Mouse (Mus musculus) E14TG2a.4 (cell line): Measurements from ENCODE around the gene Kndc1.

Experiments
- H3K27me3 ChIP-seq: 2 replicates; pipeline ENCODE4 v1.6.1; 2014; ENCODE audit warnings: low read length, control low read depth; ENCODE audit not compliant: insufficient read depth
- H3K36me3 ChIP-seq: 2 replicates; pipeline ENCODE4 v1.6.1; 2014; ENCODE audit warnings: low read length, control low read depth; ENCODE audit not compliant: insufficient read depth
- H3K4me1 ChIP-seq: replicated peaks from 2 replicates; pipeline ENCODE4 v1.6.1; 2014; ENCODE audit warnings: low read depth, low read length, control low read depth
- H3K4me3 ChIP-seq: replicated peaks from 2 replicates; pipeline ENCODE4 v1.5.1; 2014; ENCODE audit warnings: mild to moderate bottlenecking, low read length
- H3K9me3 ChIP-seq: 2 replicates; pipeline ENCODE4 v1.6.1; 2014; ENCODE audit warnings: low read length, control low read depth
- CTCF ChIP-seq: conservative IDR thresholded peaks from 2 replicates; pipeline ENCODE4 v1.5.1; 2014; ENCODE audit warnings: low read length
- NANOG ChIP-seq: IDR thresholded peaks from 2 replicates; pipeline ENCODE4 v1.6.1; 2014; ENCODE audit warnings: borderline replicate concordance, low read length, mixed read lengths
- POU5F1 ChIP-seq: IDR thresholded peaks from 2 replicates; pipeline ENCODE4 v1.6.1; 2014; ENCODE audit warnings: low read length, borderline replicate concordance

The Kndc1 gene

DNA sequence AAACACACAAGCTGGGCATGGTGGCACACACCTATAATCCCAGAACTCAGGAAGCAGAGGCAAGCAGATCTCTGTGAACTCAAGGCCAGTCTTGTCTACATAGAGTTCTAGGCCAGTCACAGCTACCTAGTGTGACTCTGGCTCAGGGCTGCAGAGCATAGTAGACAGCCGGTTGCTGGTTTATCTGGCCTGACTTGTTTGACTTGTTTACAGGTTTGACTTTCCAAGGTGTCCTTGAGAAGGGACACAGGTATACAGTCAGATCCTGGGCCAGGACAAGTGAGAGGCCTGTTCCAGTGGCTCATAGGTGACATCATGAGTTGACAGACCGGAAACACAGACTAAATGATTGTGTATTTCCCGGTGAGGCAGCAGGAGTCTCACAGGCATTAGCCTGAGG is 42.6 kb downstream of the Kndc1 start:
- H3K4me3 ChIP-seq = peak overlapping the region; percentile 49; the same call in 1 of the 2 replicates
- H3K36me3 ChIP-seq = peaks cover 15% of the 10 kb centered on the region
- H3K27me3 ChIP-seq = no peaks in the 10 kb centered on the region
- peaks cover 64% of the 10 kb centered on the region for H3K4me1 ChIP-seq
- TF ChIP-seq NANOG (no peak), CTCF (no peak), POU5F1 (no peak)
- H3K9me3 ChIP-seq = no peaks in the 10 kb centered on the region

- Histone ChIP-seq H3K4me3 (peak overlapping the region; percentile 49), H3K9me3 (no peaks in the 10 kb centered on the region), H3K4me1 (peaks cover 70% of the 10 kb centered on the region), H3K36me3 (peaks cover 8% of the 10 kb centered on the region), H3K27me3 (no peaks in the 10 kb centered on the region)
- TF ChIP-seq POU5F1 (no peak), CTCF (no peak), NANOG (no peak)
Measured at GRCm38 (mm10) chr7:139937810-139938209, 43.3 kb downstream of the Kndc1 start.

DNA sequence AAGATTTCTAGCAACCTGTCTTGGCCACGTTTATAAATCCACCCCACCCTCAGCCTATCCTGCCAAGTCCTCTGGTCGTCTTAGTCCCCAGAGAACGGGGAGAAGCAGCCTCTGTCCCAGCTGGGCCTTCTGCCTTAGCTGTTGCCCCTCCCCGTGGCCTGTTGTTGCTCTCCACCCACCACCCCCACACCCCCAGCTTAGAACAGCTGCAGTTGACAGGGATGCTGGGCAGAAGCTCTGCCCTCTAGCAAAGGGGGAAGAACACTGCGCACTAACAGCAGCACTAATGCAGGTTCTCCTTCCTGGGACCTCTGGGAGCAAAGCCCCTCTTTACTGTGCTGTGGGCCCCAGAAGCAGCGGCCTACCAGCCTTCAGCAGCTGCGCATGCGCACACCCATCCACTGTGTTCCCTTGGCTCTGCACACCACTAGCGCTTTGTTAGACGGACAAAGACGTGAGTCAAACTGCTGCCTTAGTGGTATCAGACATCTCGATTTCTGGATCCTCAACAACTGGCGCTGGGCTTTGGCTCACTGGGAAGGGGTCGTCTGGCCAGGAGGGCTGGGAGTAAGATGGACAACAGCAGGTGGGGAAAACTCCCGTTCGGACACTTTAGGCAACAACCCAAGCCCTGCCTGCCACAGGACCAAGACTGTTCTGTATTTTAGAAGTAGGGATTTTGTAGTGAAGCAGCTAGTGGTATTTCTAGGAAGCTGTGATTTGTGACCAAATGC is 46.1 kb downstream of the Kndc1 start:
- TF ChIP-seq CTCF (no peak), NANOG (no peak), POU5F1 (no peak)
- H3K27me3 ChIP-seq = no peaks in the 10 kb centered on the region
- peaks cover 75% of the 10 kb centered on the region for H3K4me1 ChIP-seq
- no peaks in the 10 kb centered on the region for H3K9me3 ChIP-seq
- peak overlapping the region; percentile 48 for H3K4me3 ChIP-seq
- H3K36me3 ChIP-seq = peaks cover 13% of the 10 kb centered on the region

DNA sequence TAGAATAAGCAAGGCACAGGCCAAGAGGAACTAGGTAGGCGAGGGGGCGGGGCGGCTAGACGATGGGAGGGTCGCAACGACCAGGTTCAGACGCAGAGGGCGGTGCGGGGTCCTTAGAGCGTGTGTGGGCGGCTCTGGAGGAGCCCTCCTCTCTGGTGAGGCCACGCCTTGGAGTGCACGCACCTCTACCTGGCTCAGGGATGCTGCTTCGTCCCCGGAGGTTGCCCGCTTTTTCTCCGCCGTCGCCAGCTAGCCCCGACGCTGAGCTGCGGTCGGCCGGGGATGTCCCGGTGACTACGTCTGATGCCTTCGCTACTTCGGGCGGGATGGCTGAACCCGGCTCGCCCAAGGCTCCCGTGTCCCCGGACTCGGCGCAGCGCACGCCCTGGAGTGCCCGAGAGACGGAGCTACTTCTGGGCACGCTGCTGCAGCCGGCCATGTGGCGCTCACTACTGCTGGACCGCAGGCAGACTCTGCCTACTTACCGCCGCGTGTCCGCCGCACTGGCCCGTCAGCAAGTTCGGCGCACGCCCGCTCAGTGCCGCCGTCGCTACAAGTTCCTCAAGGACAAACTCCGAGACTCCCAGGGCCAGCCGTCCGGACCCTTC is 49.3 kb downstream of the Kndc1 start, which contains the start of gene Utf1:
Utf1 (plus strand) TSS at position 116 of the 608 bp plus-strand sequence.
- Histone ChIP-seq H3K4me3 (peak within 1 kb of the TSS; percentile 97), H3K36me3 (peaks cover 42% of the 10 kb centered on the region), H3K27me3 (no peaks in the 10 kb centered on the region), H3K9me3 (no peaks in the 10 kb centered on the region), H3K4me1 (peaks cover 67% of the 10 kb centered on the region)
- TF ChIP-seq CTCF (no peak), NANOG (no peak), POU5F1 (no peak)

DNA sequence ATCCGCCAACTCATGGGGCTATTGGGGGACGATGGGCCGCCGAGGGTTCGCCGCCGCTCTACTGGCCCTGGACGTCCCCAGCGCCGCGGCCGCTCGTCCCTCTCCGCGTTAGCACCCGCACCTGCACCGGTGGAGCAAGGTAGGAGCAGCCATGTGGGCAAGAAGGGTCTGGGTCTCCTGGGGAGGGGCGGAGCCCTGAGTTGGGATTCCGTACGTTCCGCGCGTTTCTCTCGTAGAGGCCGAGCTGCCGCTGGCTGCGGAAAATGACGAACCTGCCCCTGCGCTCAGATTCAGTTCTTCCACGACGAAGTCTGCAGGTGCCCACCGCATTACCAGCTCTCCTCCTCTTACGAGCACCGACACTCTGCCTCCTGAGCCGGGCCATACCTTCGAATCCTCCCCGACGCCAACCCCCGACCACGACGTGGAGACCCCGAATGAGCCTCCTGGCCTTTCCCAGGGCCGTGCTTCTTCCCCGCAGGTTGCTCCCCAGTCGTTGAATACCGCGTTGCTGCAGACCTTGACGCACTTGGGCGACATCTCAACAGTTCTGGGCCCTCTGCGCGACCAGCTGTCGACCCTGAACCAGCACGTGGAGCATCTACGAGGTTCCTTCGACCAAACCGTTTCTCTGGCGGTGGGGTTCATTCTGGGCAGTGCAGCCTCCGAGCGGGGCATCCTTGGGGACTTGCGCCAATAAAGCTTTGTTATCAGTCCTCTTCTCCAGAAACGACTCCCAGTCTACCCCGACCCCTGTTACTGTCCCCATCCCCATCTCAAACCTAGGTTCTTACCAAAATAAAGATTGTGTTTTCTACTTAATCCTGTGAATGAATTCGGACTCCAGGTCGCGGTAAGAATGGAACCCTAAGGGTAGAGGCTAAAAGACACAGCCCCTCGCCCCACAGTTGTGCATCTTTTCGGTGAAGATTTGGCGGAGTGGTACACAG is 50.1 kb downstream of the Kndc1 start:
- Histone ChIP-seq H3K4me1 (peaks cover 67% of the 10 kb centered on the region), H3K27me3 (no peaks in the 10 kb centered on the region), H3K36me3 (peaks cover 48% of the 10 kb centered on the region), H3K9me3 (no peaks in the 10 kb centered on the region), H3K4me3 (peak overlapping the region; percentile 97)
- no peak for TF ChIP-seq POU5F1
- TF ChIP-seq NANOG = no peak
- no peak for TF ChIP-seq CTCF

- peak overlapping the region; percentile 97 for H3K4me3 ChIP-seq
- peaks cover 48% of the 10 kb centered on the region for H3K36me3 ChIP-seq
- TF ChIP-seq CTCF (no peak), POU5F1 (peak; percentile 95), NANOG (peak; percentile 68)
- H3K4me1 ChIP-seq = peaks cover 66% of the 10 kb centered on the region
- H3K27me3 ChIP-seq = no peaks in the 10 kb centered on the region
- no peaks in the 10 kb centered on the region for H3K9me3 ChIP-seq
Measured at GRCm38 (mm10) chr7:139945516-139945915, 51.0 kb downstream of the Kndc1 start.

DNA sequence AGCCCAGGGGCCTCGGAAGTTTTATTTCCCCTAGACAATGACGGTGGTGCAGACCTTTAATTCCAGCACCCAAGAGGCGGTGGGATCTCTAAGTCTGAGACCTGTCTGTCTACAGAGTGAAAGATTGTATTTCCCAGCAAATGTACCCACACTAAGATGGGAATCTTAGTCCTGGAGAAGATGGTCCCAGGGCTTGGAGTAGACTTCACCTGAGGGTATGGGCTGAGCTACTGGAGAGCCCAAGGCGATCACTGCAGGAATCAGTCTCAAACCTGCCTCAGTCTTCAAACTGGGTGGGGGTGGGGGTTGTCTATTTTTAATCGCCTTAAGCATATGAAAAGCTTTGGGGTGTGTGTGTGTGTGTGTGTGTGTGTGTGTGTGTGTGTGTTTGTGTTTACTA is 51.5 kb downstream of the Kndc1 start:
- peaks cover 48% of the 10 kb centered on the region for H3K36me3 ChIP-seq
- no peaks in the 10 kb centered on the region for H3K27me3 ChIP-seq
- peaks cover 61% of the 10 kb centered on the region for H3K4me1 ChIP-seq
- H3K4me3 ChIP-seq = peak overlapping the region; percentile 97
- TF ChIP-seq NANOG = no peak
- TF ChIP-seq CTCF = no peak
- TF ChIP-seq POU5F1 = no peak
- H3K9me3 ChIP-seq = no peaks in the 10 kb centered on the region

DNA sequence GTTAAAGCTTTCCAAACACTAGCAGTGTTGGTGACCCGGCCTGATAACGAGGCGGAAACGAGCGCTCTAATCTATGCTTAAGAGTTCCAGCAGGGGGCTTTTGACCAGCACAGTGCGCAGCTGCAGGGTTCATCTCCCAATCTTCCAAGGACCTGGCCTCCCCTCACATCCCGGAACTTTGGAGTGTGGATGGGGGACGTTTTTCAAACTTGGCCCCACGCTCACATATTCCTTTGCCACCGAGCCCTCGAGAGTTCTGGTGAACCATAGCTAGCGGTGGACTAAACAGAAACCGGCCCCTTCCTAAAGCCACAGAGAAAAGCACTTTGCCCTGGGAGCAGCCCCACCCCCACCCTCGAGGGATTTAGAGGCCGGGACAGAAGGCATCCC is 55.4 kb downstream of the Kndc1 start:
- H3K36me3 ChIP-seq = peaks cover 66% of the 10 kb centered on the region

More for the DNA sequence above, 55.4 kb downstream of the Kndc1 start:
- peak overlapping the region; percentile 85 for H3K4me3 ChIP-seq
- peaks cover 66% of the 10 kb centered on the region for H3K4me1 ChIP-seq
- no peaks in the 10 kb centered on the region for H3K9me3 ChIP-seq
- peak; percentile 33 for TF ChIP-seq CTCF
- no peak for TF ChIP-seq POU5F1
- peak; percentile 87 for TF ChIP-seq NANOG
- no peaks in the 10 kb centered on the region for H3K27me3 ChIP-seq
